Mouse (Mus musculus) C2C12 (cell line): ENCODE results near the gene Timp2.

Experiments used
- CEBPB ChIP-seq: IDR thresholded peaks from one replicate; pipeline ENCODE4 v1.6.1; 2011; ENCODE audit warnings: low read depth, mild to moderate bottlenecking, control low read depth, moderate library complexity
- CTCF ChIP-seq: IDR thresholded peaks from one replicate; pipeline ENCODE4 v1.5.1; 2011; ENCODE audit not compliant: control insufficient read depth, insufficient read depth, insufficient read length
- FOSL1 ChIP-seq: IDR thresholded peaks from one replicate; pipeline ENCODE4 v1.8.0; 2011; ENCODE audit warnings: mild to moderate bottlenecking, low read length; ENCODE audit not compliant: poor library complexity, insufficient read depth, severe bottlenecking
- MAX ChIP-seq: IDR thresholded peaks from one replicate; pipeline ENCODE4 v1.6.1; 2011; ENCODE audit warnings: mild to moderate bottlenecking, control low read depth
- MYOD1 ChIP-seq: IDR thresholded peaks from one replicate; pipeline ENCODE4 v1.6.1; 2011; ENCODE audit warnings: low read depth; ENCODE audit not compliant: control insufficient read depth, insufficient read length
- MYOG ChIP-seq: IDR thresholded peaks from one replicate; pipeline ENCODE4 v1.6.1; 2011; ENCODE audit not compliant: control insufficient read depth, insufficient read length; ENCODE audit errors: extremely low read depth
- USF1 ChIP-seq: IDR thresholded peaks from one replicate; pipeline ENCODE4 v1.6.1; 2011; ENCODE audit warnings: low read depth, mild to moderate bottlenecking, control low read depth, moderate library complexity

GRCm38 (mm10) chr11:118266044-118266665, 89.4 kb downstream of the Timp2 start:
- TF ChIP-seq MAX: no peak
- TF ChIP-seq CTCF: no peak
- no peak for TF ChIP-seq USF1
- TF ChIP-seq FOSL1: no peak
- no peak for TF ChIP-seq MYOG
- no peak for TF ChIP-seq MYOD1
- TF ChIP-seq CEBPB: no peak
